In genomic region chr19:59522176-59522575, GRCm38 (mm10) we compare ENCODE assay signal across 25 mouse cellular contexts.
A peak's percentile ranks its signal among the peaks of the same experiment; 100 is the strongest.
DNase-seq lines count a peak whose midpoint lies in the region; ATAC-seq and TF ChIP-seq lines count a peak whose summit lies in the region.
"Had no signal": no experiment of that assay in that cellular context is flagged by ENCODE, and none has a peak within 500 bp of the region (broad histone marks: within the 10 kb centered on the region; RNA-seq: fewer than 3 reads in every experiment).

No protein-coding gene starts in this region.

- DNase-seq in kidney, adult 11 months: peak; percentile 61
- peak; percentile 80 for DNase-seq in kidney, adult 2 months
- DNase-seq in kidney, postnatal 14 days: peak; percentile 42
- DNase-seq in spleen, adult 18-20 months: no peak
- no peak for DNase-seq in left cerebral cortex, adult 8-10 months (ENCODE audit: low spot score in 2 of 2)
- DNase-seq in MN1 (ENCODE audit: low spot score): no peak
- DNase-seq: adrenal gland, postnatal 25 days; cerebellum, adult 11 months; cerebellum, postnatal 10 days; forebrain, postnatal 0 days; gastrocnemius, adult 2 months; layer of hippocampus, adult 9-11 months; liver; liver, postnatal 0 days; midbrain, embryonic 14.5 days; thymus, postnatal 4 days had no signal

- no peak overlapping the region for H3K4me2 ChIP-seq in kidney, embryonic 14.5 days (replicated peaks; ENCODE audit: low read depth, low read length)
- H3K4me2 ChIP-seq: heart, embryonic 13.5 days; hindbrain, embryonic 15.5 days had no signal

- H3K9me3 ChIP-seq in kidney, embryonic 14.5 days (ENCODE audit: control insufficient read depth, low read length): no peaks in the 10 kb centered on the region
- H3K9me3 ChIP-seq: G1E; heart, embryonic 13.5 days; hindbrain, embryonic 15.5 days; megakaryocyte, embryonic 14.5 days had no signal

- WGBS in kidney, embryonic 14.5 days: 75% methylated on average over 11 of the region's 11 CpGs
- WGBS in kidney, adult 2 months: 41% methylated on average over 11 of the region's 11 CpGs

- no peak for ATAC-seq in kidney, embryonic 14.5 days (ENCODE audit: low FRiP score, low TSS enrichment)
- no peak for ATAC-seq in frontal cortex, adult (ENCODE audit: low TSS enrichment)
- ATAC-seq: forebrain, postnatal 0 days; intestine, postnatal 0 days; liver, postnatal 0 days had no signal

- H3K27me3 ChIP-seq in kidney, embryonic 14.5 days (ENCODE audit: control insufficient read depth, insufficient read depth, low read length): no peaks in the 10 kb centered on the region
- no peaks in the 10 kb centered on the region for H3K27me3 ChIP-seq in kidney, adult 2 months (replicated peaks; ENCODE audit: control insufficient read depth, insufficient read depth, low read length)
- H3K27me3 ChIP-seq: hindbrain, embryonic 15.5 days; megakaryocyte, embryonic 14.5 days had no signal

- no peak for TF ChIP-seq CTCF in kidney, adult 2 months (conservative IDR thresholded peaks at IDR 0.05; ENCODE audit: insufficient read depth, insufficient read length, low read depth, low read length)

- no peaks in the 10 kb centered on the region for H3K36me3 ChIP-seq in kidney, embryonic 14.5 days (ENCODE audit: control insufficient read depth, insufficient read depth, low read length)
- H3K36me3 ChIP-seq in kidney, adult 2 months (ENCODE audit: control insufficient read depth, insufficient read depth, low read length): no peaks in the 10 kb centered on the region
- H3K36me3 ChIP-seq: G1E; heart, embryonic 13.5 days; hindbrain, embryonic 15.5 days had no signal

- H3K9ac ChIP-seq in kidney, embryonic 14.5 days (ENCODE audit: low read depth, low read length): no peak overlapping the region
- H3K9ac ChIP-seq: forebrain, postnatal 0 days; heart, embryonic 13.5 days; hindbrain, embryonic 15.5 days; liver, postnatal 0 days had no signal

- TF ChIP-seq POLR2A in kidney, adult 2 months (IDR thresholded peaks at IDR 0.05; ENCODE audit: low read depth, low read length): no peak

- no peak overlapping the region for H3K27ac ChIP-seq in kidney, embryonic 14.5 days (ENCODE audit: low read depth, low read length)
- H3K27ac ChIP-seq in kidney, adult 2 months (ENCODE audit: insufficient read depth, low read depth, low read length): no peak overlapping the region
- H3K27ac ChIP-seq: gastrocnemius, adult 2 months; heart, embryonic 13.5 days; hindbrain, embryonic 15.5 days had no signal

- H3K4me1 ChIP-seq in kidney, embryonic 14.5 days (ENCODE audit: control insufficient read depth, insufficient read depth, low read length): no peaks in the 10 kb centered on the region
- no peaks in the 10 kb centered on the region; the same call in 1 of the 2 replicates for H3K4me1 ChIP-seq in kidney, adult 2 months (ENCODE audit: control insufficient read depth, insufficient read depth, low read length)
- H3K4me1 ChIP-seq: heart, embryonic 13.5 days; megakaryocyte, embryonic 14.5 days had no signal

- no peak overlapping the region for H3K4me3 ChIP-seq in kidney, embryonic 14.5 days (ENCODE audit: low read length)
- no peak overlapping the region for H3K4me3 ChIP-seq in kidney, adult 2 months (ENCODE audit: insufficient read depth, low read depth, low read length)
- H3K4me3 ChIP-seq: erythroblast, embryonic 14.5 days; gastrocnemius, adult 2 months; heart, embryonic 13.5 days; hindbrain, embryonic 15.5 days; megakaryocyte, embryonic 14.5 days; myocyte had no signal

Comparison
In these comparisons a context has a peak if more than half of its experiments do, and no peak if none do; other contexts are left out.
1. DNase-seq: peak in kidney, adult 11 months (single experiment), kidney, adult 2 months (single experiment) and kidney, postnatal 14 days (single experiment); none in spleen, adult 18-20 months (0 of 2), left cerebral cortex, adult 8-10 months (0 of 2) and MN1 (single experiment).